Mouse (Mus musculus) liver, embryonic 13.5 days (tissue): ENCODE measurements around the gene Bak1. TPM values are rescaled to one million over a fixed set of nuclear protein-coding genes. Genes with fewer than 3 reads are reported as not detected.

Experiments
- ATAC-seq: fragments of 200-750 bp; cut with Nextera tagmentation; 2 replicates; pipeline ENCODE4 v1.8.0; 2017; ENCODE audit warnings: low read depth, mild to moderate bottlenecking, moderate number of reproducible peaks, moderate library complexity
- DNase-seq: peaks from one replicate; pipeline ENCODE4 v3.0.0; 2022
- H3K27ac ChIP-seq: fragments of 300-500 bp; sonication (generic); 2 replicates; pipeline ENCODE4 v1.5.1; 2015; ENCODE audit warnings: moderate library complexity, mild to moderate bottlenecking, inconsistent platforms
- H3K27me3 ChIP-seq: fragments of 300-500 bp; sonication (generic); 2 replicates; pipeline ENCODE4 v1.6.1; 2015; ENCODE audit warnings: mild to moderate bottlenecking, inconsistent platforms
- H3K36me3 ChIP-seq: fragments of 300-500 bp; sonication (generic); 2 replicates; pipeline ENCODE4 v1.6.1; 2015; ENCODE audit warnings: mild to moderate bottlenecking, inconsistent platforms
- H3K4me1 ChIP-seq: fragments of 300-500 bp; sonication (generic); replicated peaks from 2 replicates; pipeline ENCODE4 v1.6.1; 2015; ENCODE audit warnings: inconsistent platforms
- H3K4me2 ChIP-seq: fragments of 300-500 bp; sonication (generic); 2 replicates; pipeline ENCODE4 v1.6.1; 2015; ENCODE audit warnings: inconsistent platforms, mild to moderate bottlenecking, moderate library complexity
- H3K4me3 ChIP-seq: fragments of 300-500 bp; sonication (generic); replicated peaks from 2 replicates; pipeline ENCODE4 v1.5.1; 2015; ENCODE audit warnings: mild to moderate bottlenecking, inconsistent platforms
- H3K9ac ChIP-seq: fragments of 300-500 bp; sonication (generic); 2 replicates; pipeline ENCODE4 v1.6.1; 2015; ENCODE audit warnings: mild to moderate bottlenecking, inconsistent platforms
- H3K9me3 ChIP-seq: fragments of 300-500 bp; sonication (generic); replicated peaks from 2 replicates; pipeline ENCODE4 v1.6.1; 2016; ENCODE audit warnings: inconsistent platforms
- WGBS: fragments of 180-500 bp; shearing (Covaris S2); methylation state at CpG from one replicate; pipeline ENCODE4 v1.1.7; 2015; ENCODE audit not compliant: insufficient replicate concordance; 5-methylcytosine and 5-hydroxymethylcytosine counted together
- polyA plus RNA-seq: library from polyadenylated mRNA; unstranded; fragments of >200 nt; fragmentation: Nextera tagmentation; extraction: Ambion mirVana; gene quantifications from 2 replicates; pipeline ENCODE4 v1.2.1, GENCODE M21; 2015

Bak1 gene
- polyA plus RNA-seq, 1 experiment from 2014 or later = 2.4 TPM

- Histone ChIP-seq H3K36me3 (peaks cover 37% of the 10 kb centered on the region), H3K9ac (peak overlapping the region; percentile 74), H3K9me3 (no peaks in the 10 kb centered on the region), H3K27ac (peak overlapping the region; percentile 24), H3K4me3 (peak overlapping the region; percentile 68), H3K4me1 (peaks cover 24% of the 10 kb centered on the region), H3K4me2 (peak overlapping the region; percentile 77), H3K27me3 (no peaks in the 10 kb centered on the region)
- 48% methylated on average over 12 of the region's 12 CpGs for WGBS
- DNase-seq = no peak
- ATAC-seq = no peak; the same call in 1 of the 2 replicates
These were observed 10.1 kb downstream of the Bak1 start for GRCm38 (mm10) chr17:27018555-27019196.

- Histone ChIP-seq H3K27ac (peak overlapping the region; percentile 24), H3K9ac (peak overlapping the region; percentile 74), H3K36me3 (peaks cover 30% of the 10 kb centered on the region), H3K4me1 (peaks cover 21% of the 10 kb centered on the region), H3K4me3 (peak overlapping the region; percentile 68), H3K9me3 (no peaks in the 10 kb centered on the region), H3K27me3 (no peaks in the 10 kb centered on the region), H3K4me2 (peak overlapping the region; percentile 77)
- DNase-seq (peak; percentile 82), ATAC-seq (peak; percentile 59)
- WGBS = 10% methylated on average over 34 of the region's 34 CpGs
These were observed 11.0 kb downstream of the Bak1 start for GRCm38 (mm10) chr17:27017564-27018499.

DNA sequence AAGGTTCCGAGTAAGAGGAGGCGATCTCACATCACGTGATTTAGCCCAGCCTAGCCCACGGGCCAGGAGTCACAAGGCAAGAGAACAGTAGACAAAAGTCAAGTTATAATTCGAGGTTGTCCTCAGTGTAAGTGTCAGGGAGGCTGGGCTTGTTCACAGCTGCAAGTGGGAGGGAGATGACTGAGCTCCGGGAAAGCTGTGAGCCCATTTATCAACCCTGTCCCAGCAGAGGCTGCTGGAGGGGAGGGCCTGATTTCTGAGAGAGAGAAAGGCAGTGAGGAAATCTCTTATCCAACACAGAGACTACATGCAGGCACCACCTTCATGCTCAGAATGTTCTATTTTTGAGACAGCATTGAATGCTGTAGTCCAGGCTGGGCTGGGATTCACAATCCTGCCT lies 15.9 kb downstream of the Bak1 start:
- Histone ChIP-seq H3K27ac (0 out of 2 replicates have a peak overlapping the region, but pooled peaks have one; percentile 18), H3K4me3 (no peak overlapping the region), H3K9ac (0 out of 2 replicates have a peak overlapping the region, but pooled peaks have one; percentile 46), H3K36me3 (no peaks in the 10 kb centered on the region), H3K4me1 (peaks cover 29% of the 10 kb centered on the region), H3K9me3 (no peaks in the 10 kb centered on the region), H3K27me3 (no peaks in the 10 kb centered on the region), H3K4me2 (peak overlapping the region; percentile 45)
- ATAC-seq (peak; percentile 67), DNase-seq (peak; percentile 40)
- WGBS = 35% methylated on average over 6 of the region's 6 CpGs

DNA sequence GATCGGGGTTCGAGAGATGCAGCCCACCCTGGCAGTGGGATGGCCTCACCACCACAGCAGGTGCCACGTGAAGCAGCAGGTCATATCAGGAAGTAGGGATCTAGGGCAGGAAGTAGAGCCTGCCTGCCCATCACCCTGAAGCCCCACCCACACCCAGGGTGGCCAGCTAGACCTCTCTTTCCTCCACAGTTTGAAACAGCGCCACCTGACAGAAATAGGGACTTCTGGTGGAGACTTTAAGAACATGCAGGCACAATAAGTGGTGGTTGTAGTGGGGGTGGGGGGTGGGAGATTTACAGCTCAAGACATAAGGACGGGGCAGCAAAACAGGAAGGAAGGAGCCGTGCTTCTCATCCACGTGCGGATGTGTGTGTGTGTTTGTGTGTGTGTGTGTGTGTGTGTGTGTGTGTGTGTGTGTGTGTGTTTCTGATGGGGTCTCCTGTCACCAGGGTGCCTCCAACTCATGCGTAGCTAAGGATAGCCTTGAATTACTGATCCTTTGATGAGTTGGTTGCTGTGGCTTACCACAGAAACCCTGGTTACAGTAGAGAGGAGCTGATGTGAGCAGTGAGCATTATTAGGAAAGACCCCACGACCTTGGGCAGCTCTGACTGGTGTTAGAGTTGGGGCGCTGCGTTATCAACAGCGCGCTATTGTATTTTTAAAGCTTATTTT lies 16.7 kb downstream of the Bak1 start:
- peak overlapping the region; percentile 45 for H3K4me2 ChIP-seq
- WGBS = 24% methylated on average over 14 of the region's 14 CpGs
- peaks cover 23% of the 10 kb centered on the region for H3K4me1 ChIP-seq
- no peaks in the 10 kb centered on the region for H3K27me3 ChIP-seq
- peak overlapping the region; percentile 25 for H3K4me3 ChIP-seq
- ATAC-seq (peak; percentile 68), DNase-seq (peak; percentile 61)
- no peak overlapping the region for H3K27ac ChIP-seq
- no peaks in the 10 kb centered on the region for H3K36me3 ChIP-seq
- H3K9ac ChIP-seq = peak overlapping the region; percentile 46; the same call in 1 of the 2 replicates
- no peaks in the 10 kb centered on the region for H3K9me3 ChIP-seq

DNA sequence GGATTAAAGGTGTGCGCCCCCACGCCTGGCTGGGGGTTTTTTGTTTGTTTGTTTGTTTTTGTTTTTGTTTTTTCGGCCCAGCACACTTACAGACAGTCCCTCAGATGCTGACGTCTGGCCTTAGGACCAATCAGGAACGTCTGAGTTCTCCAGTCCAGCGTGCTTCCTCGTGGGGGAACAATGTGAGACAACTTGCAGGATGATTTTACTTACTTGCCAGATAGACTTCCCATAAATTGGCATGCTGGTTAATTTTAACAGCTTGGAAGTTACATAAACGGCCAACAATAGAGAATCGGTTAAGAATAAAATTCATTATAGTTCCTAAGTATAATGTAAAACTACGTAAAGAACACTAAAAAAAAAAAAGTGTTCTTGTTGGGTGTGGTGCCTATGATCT lies 17.6 kb downstream of the Bak1 start:
- Histone ChIP-seq H3K4me1 (peaks cover 20% of the 10 kb centered on the region), H3K4me2 (no peak overlapping the region), H3K9ac (no peak overlapping the region), H3K9me3 (no peaks in the 10 kb centered on the region), H3K4me3 (no peak overlapping the region), H3K27me3 (no peaks in the 10 kb centered on the region), H3K27ac (no peak overlapping the region), H3K36me3 (no peaks in the 10 kb centered on the region)
- ATAC-seq (no peak), DNase-seq (no peak)
- 76% methylated on average over 10 of the region's 10 CpGs for WGBS

- Histone ChIP-seq H3K27ac (no peak overlapping the region), H3K4me1 (peaks cover 27% of the 10 kb centered on the region), H3K4me3 (no peak overlapping the region), H3K9me3 (no peaks in the 10 kb centered on the region), H3K4me2 (no peak overlapping the region), H3K36me3 (no peaks in the 10 kb centered on the region), H3K9ac (no peak overlapping the region), H3K27me3 (peaks cover 13% of the 10 kb centered on the region; the same call in 1 of the 2 replicates)
- WGBS = 26% methylated on average over 2 of the region's 2 CpGs
- ATAC-seq = no peak
- DNase-seq = no peak
These were observed 20.5 kb downstream of the Bak1 start for GRCm38 (mm10) chr17:27008277-27008676.

DNA sequence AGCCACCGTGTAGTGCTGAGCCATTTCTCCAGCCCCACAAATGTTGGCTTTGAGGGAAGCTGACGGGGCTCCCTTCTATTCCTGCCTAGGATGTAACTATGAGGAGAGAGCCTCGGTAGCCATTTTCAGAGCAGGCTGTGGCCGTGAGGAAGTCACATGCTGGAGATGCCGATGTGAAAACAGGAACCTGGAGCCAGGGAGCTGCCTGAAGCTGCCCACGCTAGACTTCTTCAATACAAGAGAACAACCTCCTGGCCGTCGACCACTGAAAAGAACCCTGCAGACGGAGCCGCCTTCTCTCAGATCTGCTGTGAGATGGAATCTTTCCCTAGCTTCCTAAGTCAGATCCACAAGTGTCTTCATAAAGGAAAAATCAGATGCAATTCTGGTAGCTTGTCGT lies 23.2 kb downstream of the Bak1 start:
- WGBS = 36% methylated on average over 11 of the region's 11 CpGs
- no peak overlapping the region for H3K4me2 ChIP-seq
- H3K9ac ChIP-seq = no peak overlapping the region
- DNase-seq = no peak
- H3K27ac ChIP-seq = no peak overlapping the region
- H3K27me3 ChIP-seq = peaks cover 13% of the 10 kb centered on the region; the same call in 1 of the 2 replicates
- no peaks in the 10 kb centered on the region for H3K9me3 ChIP-seq
- peaks cover 12% of the 10 kb centered on the region; the same call in 1 of the 2 replicates for H3K4me1 ChIP-seq
- H3K4me3 ChIP-seq = no peak overlapping the region
- no peak for ATAC-seq
- no peaks in the 10 kb centered on the region for H3K36me3 ChIP-seq

GRCm38 (mm10) chr17:27004903-27005485 lies 23.8 kb downstream of the Bak1 start:
- no peaks in the 10 kb centered on the region for H3K9me3 ChIP-seq
- ATAC-seq (no peak), DNase-seq (no peak)
- no peak overlapping the region for H3K4me3 ChIP-seq
- peaks cover 12% of the 10 kb centered on the region; the same call in 1 of the 2 replicates for H3K4me1 ChIP-seq
- no peak overlapping the region for H3K27ac ChIP-seq
- no peak overlapping the region for H3K9ac ChIP-seq
- WGBS = 50% methylated on average over 19 of the region's 19 CpGs
- H3K36me3 ChIP-seq = no peaks in the 10 kb centered on the region
- peaks cover 13% of the 10 kb centered on the region; the same call in 1 of the 2 replicates for H3K27me3 ChIP-seq
- no peak overlapping the region for H3K4me2 ChIP-seq

DNA sequence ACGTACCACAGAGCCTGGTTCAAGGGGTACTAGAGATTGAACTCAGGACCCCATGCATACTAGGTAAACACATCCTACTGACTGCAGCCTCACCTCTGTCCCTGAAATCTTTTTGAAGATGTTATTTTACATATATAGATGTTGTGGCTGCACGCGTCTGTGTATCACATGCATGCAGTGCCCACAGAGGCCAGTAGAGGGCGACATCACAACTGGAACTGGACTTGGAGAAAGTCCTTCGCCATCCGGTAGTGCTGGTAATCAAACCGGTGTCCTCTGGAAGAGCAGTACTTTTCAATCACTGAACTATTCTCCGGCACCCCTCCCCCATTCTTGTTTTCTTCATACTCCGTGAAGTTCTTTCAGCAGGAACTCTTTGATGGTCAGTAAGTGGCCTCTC lies 24.4 kb downstream of the Bak1 start:
- Histone ChIP-seq H3K9ac (no peak overlapping the region), H3K4me3 (no peak overlapping the region), H3K27ac (no peak overlapping the region), H3K36me3 (no peaks in the 10 kb centered on the region), H3K4me2 (no peak overlapping the region), H3K27me3 (peaks cover 13% of the 10 kb centered on the region; the same call in 1 of the 2 replicates), H3K9me3 (no peaks in the 10 kb centered on the region), H3K4me1 (peaks cover 12% of the 10 kb centered on the region; the same call in 1 of the 2 replicates)
- no peak for ATAC-seq
- 40% methylated on average over 9 of the region's 9 CpGs for WGBS
- peak; percentile 51 for DNase-seq

DNA sequence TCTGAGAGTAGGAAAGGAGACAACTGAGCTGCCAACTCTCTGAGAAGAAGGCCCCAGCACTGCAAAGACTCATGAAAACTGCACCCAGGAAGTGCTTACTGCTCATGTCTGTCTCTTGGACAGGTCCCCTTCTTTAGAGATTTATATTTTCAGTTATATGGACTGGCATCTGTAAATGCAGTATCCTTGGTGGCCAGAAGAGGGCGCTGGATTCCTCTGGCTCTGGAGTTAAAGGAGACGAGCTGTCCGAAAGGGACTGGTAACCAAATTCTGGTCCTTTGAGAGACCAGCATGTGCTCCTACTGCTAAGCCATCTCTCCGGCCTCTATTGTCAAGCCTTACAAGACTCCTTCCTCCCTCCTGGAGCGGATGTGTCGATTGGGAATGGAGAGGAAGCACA lies 26.9 kb downstream of the Bak1 start:
- Histone ChIP-seq H3K4me1 (0 out of 2 replicates have a peak, but pooled peaks cover 10% of the 10 kb centered on the region), H3K27me3 (peaks cover 13% of the 10 kb centered on the region; the same call in 1 of the 2 replicates), H3K27ac (no peak overlapping the region), H3K9me3 (no peaks in the 10 kb centered on the region), H3K4me3 (no peak overlapping the region), H3K9ac (no peak overlapping the region), H3K4me2 (no peak overlapping the region), H3K36me3 (no peaks in the 10 kb centered on the region)
- DNase-seq (peak; percentile 27), ATAC-seq (no peak)
- 40% methylated on average over 6 of the region's 6 CpGs for WGBS
